Mouse (Mus musculus) intestine, postnatal 0 days (tissue): ENCODE results near the gene Fzd2. TPM values are rescaled to one million over a fixed set of nuclear protein-coding genes. Genes with fewer than 3 reads are reported as not detected.

Source experiments
- ATAC-seq: fragments of 200-750 bp; cut with Nextera tagmentation; 2 replicates; pipeline ENCODE4 v1.8.0; 2017; ENCODE audit warnings: mild to moderate bottlenecking, moderate TSS enrichment, moderate library complexity
- H3K27ac ChIP-seq: fragments of 300-500 bp; sonication (generic); 2 replicates; pipeline ENCODE4 v1.5.1; 2014; ENCODE audit warnings: mild to moderate bottlenecking, low read depth, low read length, moderate library complexity
- H3K27me3 ChIP-seq: fragments of 300-500 bp; sonication (generic); replicated peaks from 2 replicates; pipeline ENCODE4 v1.6.1; 2014; ENCODE audit warnings: low read length, mixed read lengths; ENCODE audit not compliant: control insufficient read depth, insufficient read depth
- H3K36me3 ChIP-seq: fragments of 300-500 bp; sonication (generic); 2 replicates; pipeline ENCODE4 v1.6.1; 2014; ENCODE audit warnings: mild to moderate bottlenecking, moderate library complexity; ENCODE audit not compliant: control insufficient read depth, insufficient read depth
- H3K4me1 ChIP-seq: fragments of 300-500 bp; sonication (generic); replicated peaks from 2 replicates; pipeline ENCODE4 v1.6.1; 2014; ENCODE audit warnings: antibody characterized with exemption, low read length, mixed read lengths; ENCODE audit not compliant: control insufficient read depth, insufficient read depth
- H3K4me2 ChIP-seq: fragments of 300-500 bp; sonication (generic); replicated peaks from 2 replicates; pipeline ENCODE4 v1.6.1; 2014; ENCODE audit warnings: low read depth, mild to moderate bottlenecking, moderate library complexity
- H3K4me3 ChIP-seq: fragments of 300-500 bp; sonication (generic); 2 replicates; pipeline ENCODE4 v1.5.1; 2014; ENCODE audit warnings: low read depth, low read length
- H3K9ac ChIP-seq: fragments of 300-500 bp; sonication (generic); 2 replicates; pipeline ENCODE4 v1.6.1; 2014; ENCODE audit warnings: mild to moderate bottlenecking, low read depth, low read length
- H3K9me3 ChIP-seq: fragments of 300-500 bp; sonication (generic); 2 replicates; pipeline ENCODE4 v1.6.1; 2016; ENCODE audit warnings: mixed run types; ENCODE audit not compliant: control insufficient read depth
- CTCF ChIP-seq: sonication (generic); IDR thresholded peaks from 2 replicates; pipeline ENCODE4 v1.5.1; 2016; ENCODE audit warnings: low read depth, mild to moderate bottlenecking, control low read depth, antibody characterized with exemption, moderate library complexity
- WGBS: fragments of 180-500 bp; shearing (Covaris S2); extraction: QIAGEN DNeasy Blood & Tissue Kit; methylation state at CpG from one replicate; pipeline ENCODE4 v1.1.7; 2014; 5-methylcytosine and 5-hydroxymethylcytosine counted together
- polyA plus RNA-seq: library from polyadenylated mRNA; unstranded; fragments of >200 nt; fragmentation: Nextera tagmentation; extraction: Ambion mirVana; gene quantifications from 2 replicates; pipeline ENCODE4 v1.2.1, GENCODE M21; 2015

Fzd2 gene
- polyA plus RNA-seq, 1 experiment from 2014 or later: 6.2 TPM

DNA sequence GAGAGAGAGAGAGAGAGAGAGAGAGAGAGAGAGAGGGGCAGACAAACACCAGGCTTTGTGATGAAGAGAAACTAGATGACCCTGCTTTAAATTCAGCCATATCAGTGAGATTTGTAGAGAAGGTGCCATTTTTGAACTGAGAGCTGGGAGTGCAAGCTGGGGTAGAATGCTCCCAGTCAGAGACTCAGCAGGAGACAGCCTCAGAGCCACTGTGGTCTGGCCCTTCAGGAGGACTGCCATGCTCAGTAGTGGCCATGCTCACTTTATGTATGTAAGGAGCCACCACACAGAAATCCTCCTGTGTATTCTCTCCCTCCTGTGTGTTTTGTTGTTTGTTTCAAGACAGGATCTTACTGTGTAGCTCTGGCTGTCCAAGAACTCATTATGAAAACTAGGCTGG lies 38.5 kb upstream of the Fzd2 start:
- Histone ChIP-seq H3K9ac (no peak overlapping the region), H3K27me3 (no peaks in the 10 kb centered on the region), H3K36me3 (no peaks in the 10 kb centered on the region), H3K4me1 (no peaks in the 10 kb centered on the region), H3K27ac (peak overlapping the region; percentile 50), H3K9me3 (no peaks in the 10 kb centered on the region), H3K4me3 (no peak overlapping the region), H3K4me2 (no peak overlapping the region)
- TF ChIP-seq CTCF: no peak
- ATAC-seq: no peak

DNA sequence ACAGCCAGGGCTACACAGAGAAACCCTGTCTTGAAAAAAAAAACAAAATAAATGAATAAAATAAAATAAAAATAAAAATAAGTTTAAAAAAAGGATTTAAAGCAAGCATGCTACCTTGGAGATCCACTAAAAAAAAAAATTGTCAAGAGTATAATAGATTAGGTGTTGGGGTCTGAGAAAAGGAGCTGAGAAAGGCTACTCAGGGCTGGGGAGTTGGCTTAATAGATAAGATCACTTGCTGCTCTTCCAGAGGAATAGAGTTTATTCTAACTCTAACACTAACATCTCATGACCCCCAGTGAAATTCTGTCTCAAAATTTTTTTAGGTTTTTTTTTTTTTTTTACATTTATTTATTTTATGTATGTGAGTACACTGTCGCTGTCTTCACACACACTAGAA lies 37.9 kb upstream of the Fzd2 start:
- no peak overlapping the region for H3K27ac ChIP-seq
- H3K27me3 ChIP-seq: no peaks in the 10 kb centered on the region
- no peak for ATAC-seq
- TF ChIP-seq CTCF: no peak
- no peak overlapping the region for H3K9ac ChIP-seq
- H3K4me1 ChIP-seq: no peaks in the 10 kb centered on the region
- H3K9me3 ChIP-seq: no peaks in the 10 kb centered on the region
- no peak overlapping the region for H3K4me2 ChIP-seq
- H3K4me3 ChIP-seq: no peak overlapping the region
- no peaks in the 10 kb centered on the region for H3K36me3 ChIP-seq
- 88% methylated on average over 1 of the region's 1 CpGs for WGBS

DNA sequence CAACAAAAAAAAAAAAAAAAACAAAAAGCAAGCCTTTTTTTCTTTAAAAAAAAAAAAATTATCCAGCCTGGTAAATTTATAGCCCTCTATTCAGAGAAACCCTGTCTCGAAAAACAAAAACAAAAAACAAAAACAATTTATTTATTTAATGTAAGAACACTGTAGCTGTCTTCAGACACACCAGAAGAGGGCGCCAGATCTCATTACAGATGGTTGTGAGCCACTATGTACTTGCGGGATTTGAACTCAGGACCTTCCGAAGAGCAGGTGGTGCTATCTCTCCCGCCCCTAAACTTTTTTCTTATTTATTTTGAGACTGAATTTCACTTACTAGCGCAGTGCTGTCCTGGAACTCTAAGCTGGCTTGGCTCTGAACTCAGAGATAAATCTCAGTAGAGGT lies 37.0 kb upstream of the Fzd2 start:
- Histone ChIP-seq H3K27me3 (no peaks in the 10 kb centered on the region), H3K4me2 (no peak overlapping the region), H3K4me1 (no peaks in the 10 kb centered on the region), H3K36me3 (no peaks in the 10 kb centered on the region), H3K4me3 (no peak overlapping the region), H3K9ac (no peak overlapping the region), H3K27ac (no peak overlapping the region), H3K9me3 (no peaks in the 10 kb centered on the region)
- WGBS: 90% methylated on average over 6 of the region's 6 CpGs
- no peak for TF ChIP-seq CTCF
- ATAC-seq: no peak

DNA sequence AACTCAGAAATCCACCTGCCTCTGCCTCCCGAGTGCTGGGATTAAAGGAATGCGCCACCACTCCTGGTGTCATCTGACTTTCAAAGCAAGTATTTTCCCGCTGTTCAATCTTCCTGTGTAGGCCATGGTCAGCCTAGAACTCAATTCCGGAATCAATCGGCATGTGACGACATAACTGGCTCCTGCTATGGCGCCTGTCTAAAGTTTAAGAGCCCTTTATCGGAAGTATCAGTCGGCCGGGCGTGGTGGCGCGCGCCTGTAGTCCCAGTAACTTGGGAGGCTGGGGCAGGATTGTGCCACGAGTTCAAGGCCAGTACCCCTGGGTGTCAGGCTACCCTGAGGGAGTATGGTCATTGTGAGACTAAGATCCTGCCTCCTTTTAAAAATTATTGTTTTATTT lies 36.5 kb upstream of the Fzd2 start:
- WGBS: 95% methylated on average over 15 of the region's 15 CpGs
- no peak overlapping the region for H3K4me3 ChIP-seq
- H3K27ac ChIP-seq: no peak overlapping the region
- H3K9me3 ChIP-seq: no peaks in the 10 kb centered on the region
- TF ChIP-seq CTCF: no peak
- no peak overlapping the region for H3K9ac ChIP-seq
- H3K4me1 ChIP-seq: no peaks in the 10 kb centered on the region
- H3K4me2 ChIP-seq: no peak overlapping the region
- no peak for ATAC-seq
- H3K27me3 ChIP-seq: no peaks in the 10 kb centered on the region
- no peaks in the 10 kb centered on the region for H3K36me3 ChIP-seq

DNA sequence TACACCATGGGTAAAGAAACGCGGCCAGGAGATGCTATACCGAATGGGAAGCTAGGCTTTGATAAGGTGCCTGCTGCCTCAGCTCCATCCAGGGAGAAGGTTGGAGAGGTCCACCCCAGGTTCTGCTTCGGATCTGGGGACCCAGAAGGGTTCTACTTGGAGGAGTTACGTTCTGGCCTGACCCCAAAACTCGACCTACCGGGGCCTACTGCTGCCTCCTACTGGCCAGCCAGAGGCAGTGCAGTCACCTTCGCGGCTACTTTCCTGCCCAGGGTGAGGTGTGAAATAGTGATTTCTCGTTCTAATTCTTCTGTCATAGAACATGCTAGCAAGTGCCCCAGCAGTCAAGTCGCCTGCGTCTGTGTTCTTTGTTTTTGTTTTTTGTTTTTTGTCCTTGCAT lies 36.0 kb upstream of the Fzd2 start:
- H3K9ac ChIP-seq: no peak overlapping the region
- H3K4me3 ChIP-seq: no peak overlapping the region
- no peak for ATAC-seq
- H3K4me2 ChIP-seq: no peak overlapping the region
- H3K9me3 ChIP-seq: no peaks in the 10 kb centered on the region
- H3K27ac ChIP-seq: no peak overlapping the region
- TF ChIP-seq CTCF: peak; percentile 62
- WGBS: 76% methylated on average over 12 of the region's 12 CpGs
- no peaks in the 10 kb centered on the region for H3K4me1 ChIP-seq
- no peaks in the 10 kb centered on the region for H3K36me3 ChIP-seq
- no peaks in the 10 kb centered on the region for H3K27me3 ChIP-seq

DNA sequence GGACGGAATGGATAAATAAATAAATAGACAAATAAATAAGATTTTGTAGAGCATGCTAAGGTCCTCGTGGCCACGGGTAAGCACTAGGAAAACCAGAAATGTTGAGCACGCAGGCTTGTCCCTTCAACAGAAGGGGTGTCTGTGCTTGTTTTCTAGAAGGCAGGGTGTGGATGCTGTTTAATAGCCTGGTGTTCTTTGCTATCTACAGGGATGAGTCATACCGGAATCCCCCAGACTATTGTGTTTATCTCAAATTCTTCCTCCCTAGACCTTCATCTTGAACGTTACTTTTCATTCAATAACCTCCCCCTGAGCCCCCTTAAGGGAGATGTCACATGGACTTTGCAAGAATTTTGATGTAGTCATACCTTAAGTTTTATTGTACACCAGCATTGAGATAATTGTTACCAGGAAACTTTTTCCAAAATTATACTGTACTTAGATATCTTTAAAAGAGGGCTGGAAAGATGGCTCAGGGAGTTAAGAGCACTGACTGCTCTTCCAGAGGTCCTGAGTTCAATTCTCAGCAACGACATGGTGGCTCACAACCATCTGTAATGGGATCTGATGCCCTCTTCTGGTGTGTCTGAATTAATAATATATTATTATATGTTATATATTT lies 35.3 kb upstream of the Fzd2 start:
- H3K27ac ChIP-seq: no peak overlapping the region
- H3K4me3 ChIP-seq: no peak overlapping the region
- no peak for TF ChIP-seq CTCF
- no peak for ATAC-seq
- H3K9ac ChIP-seq: no peak overlapping the region
- no peaks in the 10 kb centered on the region for H3K27me3 ChIP-seq
- H3K9me3 ChIP-seq: no peaks in the 10 kb centered on the region
- no peaks in the 10 kb centered on the region for H3K36me3 ChIP-seq
- no peaks in the 10 kb centered on the region for H3K4me1 ChIP-seq
- WGBS: 57% methylated on average over 7 of the region's 7 CpGs
- H3K4me2 ChIP-seq: no peak overlapping the region
